Mouse (Mus musculus): Measurements from ENCODE around the gene Ctsz. TPM values are rescaled to one million over a fixed set of nuclear protein-coding genes. Genes with fewer than 3 reads are reported as not detected.

Ctsz gene
- 190 and 207 TPM in 2 replicates for total RNA-seq (2015)
- 307 and 339 TPM in 2 replicates for total RNA-seq (2017)

GRCm38 (mm10) chr2:174438737-174439449 is at the start of gene Ctsz:
TSS of gene Ctsz (minus strand) at chr2:174439039.
- peak; percentile 41 for ATAC-seq (replicated peaks; ENCODE audit: poor library complexity)

- ATAC-seq (replicated peaks; ENCODE audit: poor library complexity) = no peak
These were observed 48.2 kb upstream of the Ctsz start for GRCm38 (mm10) chr2:174487005-174487404.

GRCm38 (mm10) chr2:174478746-174479145 is 39.9 kb upstream of the Ctsz start:
- ATAC-seq (replicated peaks; ENCODE audit: poor library complexity) = peak; percentile 61

- no peak for ATAC-seq (replicated peaks; ENCODE audit: poor library complexity)
These were observed 38.9 kb upstream of the Ctsz start for GRCm38 (mm10) chr2:174477543-174478319.

GRCm38 (mm10) chr2:174473550-174473927 is 34.7 kb upstream of the Ctsz start:
- ATAC-seq (replicated peaks; ENCODE audit: poor library complexity) = no peak

- peak; percentile 76 for ATAC-seq (replicated peaks; ENCODE audit: poor library complexity)
These were observed 34.1 kb upstream of the Ctsz start, which contains the start of gene Prelid3b for GRCm38 (mm10) chr2:174472818-174473549. TSS of gene Prelid3b (minus strand) at chr2:174473081.

GRCm38 (mm10) chr2:174472407-174472806 is 33.6 kb upstream of the Ctsz start:
- ATAC-seq (replicated peaks; ENCODE audit: poor library complexity) = peak; percentile 23

GRCm38 (mm10) chr2:174470786-174471405 is 32.1 kb upstream of the Ctsz start:
- ATAC-seq (replicated peaks; ENCODE audit: poor library complexity) = no peak

GRCm38 (mm10) chr2:174470333-174470732 is 31.5 kb upstream of the Ctsz start:
- ATAC-seq (replicated peaks; ENCODE audit: poor library complexity) = peak; percentile 48

GRCm38 (mm10) chr2:174463789-174464523 is 25.1 kb upstream of the Ctsz start, which contains the start of gene Atp5e:
TSS of gene Atp5e (minus strand) at chr2:174464105.
- peak; percentile 96 for ATAC-seq (replicated peaks; ENCODE audit: poor library complexity)

- peak; percentile 15 for ATAC-seq (replicated peaks; ENCODE audit: poor library complexity)
These were observed 24.5 kb upstream of the Ctsz start for GRCm38 (mm10) chr2:174463370-174463769.

- peak; percentile 16; the same call in 1 of the 2 replicates for ATAC-seq (replicated peaks; ENCODE audit: poor library complexity)
These were observed 20.5 kb upstream of the Ctsz start for GRCm38 (mm10) chr2:174459365-174459764.

GRCm38 (mm10) chr2:174453681-174454080 is 14.8 kb upstream of the Ctsz start:
- peak; percentile 96 for ATAC-seq (replicated peaks; ENCODE audit: poor library complexity)

GRCm38 (mm10) chr2:174450353-174450752 is 11.5 kb upstream of the Ctsz start, which contains the start of gene Tubb1:
TSS of gene Tubb1 (plus strand) at chr2:174450695.
- ATAC-seq (replicated peaks; ENCODE audit: poor library complexity) = peak; percentile 20

- no peak for ATAC-seq (replicated peaks; ENCODE audit: poor library complexity)
These were observed 9.6 kb upstream of the Ctsz start for GRCm38 (mm10) chr2:174448405-174448804.

GRCm38 (mm10) chr2:174446905-174447304 is 8.1 kb upstream of the Ctsz start:
- no peak for ATAC-seq (replicated peaks; ENCODE audit: poor library complexity)

- no peak for ATAC-seq (replicated peaks; ENCODE audit: poor library complexity)
These were observed 7.7 kb upstream of the Ctsz start for GRCm38 (mm10) chr2:174446492-174446891.

- ATAC-seq (replicated peaks; ENCODE audit: poor library complexity) = no peak
These were observed 6.2 kb upstream of the Ctsz start for GRCm38 (mm10) chr2:174445018-174445417.

GRCm38 (mm10) chr2:174444359-174444758 is 5.5 kb upstream of the Ctsz start:
- ATAC-seq (replicated peaks; ENCODE audit: poor library complexity) = 0 out of 2 replicates have a peak, but pooled peaks have one; percentile 14

- no peak for ATAC-seq (replicated peaks; ENCODE audit: poor library complexity)
These were observed 4.2 kb upstream of the Ctsz start for GRCm38 (mm10) chr2:174443046-174443445.

Data from megakaryocyte progenitor cell, adult 5-6 weeks (primary cell).